Mouse (Mus musculus) CH12.LX (cell line): ENCODE results near the gene B3galnt2. TPM values are rescaled to one million over a fixed set of nuclear protein-coding genes. Genes with fewer than 3 reads are reported as not detected.
A peak's percentile ranks its signal among the peaks of the same experiment; 100 is the strongest.

Source experiments
- DNase-seq: peaks from one replicate; pipeline ENCODE4 v3.0.0-alpha.2; 2013; ENCODE audit errors: extremely low read depth
- H3K27ac ChIP-seq: 2 replicates; pipeline ENCODE4 v1.5.1; 2012; ENCODE audit warnings: low read depth, mild to moderate bottlenecking, control low read depth, moderate library complexity; ENCODE audit not compliant: insufficient read depth
- H3K27me3 ChIP-seq: replicated peaks from 2 replicates; pipeline ENCODE3; 2012; ENCODE audit warnings: inconsistent platforms
- H3K36me3 ChIP-seq, 2 experiments: replicated peaks in 1 of 2; 2 replicates each; pipeline versions ENCODE3 to v1.6.1; 2012; ENCODE audit warnings: inconsistent platforms in 1 of 2, low read length in 1 of 2, mild to moderate bottlenecking in 1 of 2, mixed read lengths in 1 of 2, moderate library complexity in 1 of 2; ENCODE audit not compliant: control insufficient read depth in 1 of 2, insufficient read depth in 1 of 2
- H3K4me1 ChIP-seq, 2 experiments: 2 replicates each; pipeline ENCODE4 v1.6.1; 2012; ENCODE audit warnings: inconsistent platforms in 1 of 2, moderate library complexity in 1 of 2; ENCODE audit not compliant: insufficient read depth in 2 of 2, control insufficient read depth in 1 of 2
- H3K4me2 ChIP-seq: 2 replicates; pipeline ENCODE4 v1.6.1; 2012; ENCODE audit warnings: low read depth, mild to moderate bottlenecking, control low read depth; ENCODE audit not compliant: poor library complexity, insufficient read depth, severe bottlenecking
- H3K4me3 ChIP-seq, 3 experiments: fragments of 150-350 bp in 1 of 3; sonication (generic) in 1 of 3; replicated peaks in 1 of 3; 2 replicates each; pipeline versions ENCODE3 to v1.5.1; 2011 to 2012; ENCODE audit warnings: low read depth in 2 of 3, low read length in 2 of 3, mild to moderate bottlenecking in 2 of 3, moderate library complexity in 2 of 3, control low read depth in 1 of 3, improper control_type of control experiment in 1 of 3, inconsistent platforms in 1 of 3, mixed read lengths in 1 of 3; ENCODE audit not compliant: poor library complexity in 1 of 3
- H3K79me2 ChIP-seq: replicated peaks from 2 replicates; pipeline ENCODE4 v1.6.1; 2012; ENCODE audit warnings: mild to moderate bottlenecking, moderate library complexity; ENCODE audit not compliant: control insufficient read depth, poor library complexity, insufficient read depth, severe bottlenecking; ENCODE audit errors: extremely low read depth
- H3K9ac ChIP-seq: 2 replicates; pipeline ENCODE4 v1.6.1; 2012; ENCODE audit warnings: low read depth, mild to moderate bottlenecking, control low read depth, moderate library complexity; ENCODE audit not compliant: insufficient read depth
- H3K9me3 ChIP-seq: replicated peaks from 2 replicates; pipeline ENCODE3; 2012; ENCODE audit warnings: low read length, inconsistent platforms, mixed read lengths
- CHD2 ChIP-seq: IDR thresholded peaks from 2 replicates; pipeline ENCODE4 v1.6.1; 2011; ENCODE audit warnings: low read length, improper control_type of control experiment
- CTCF ChIP-seq, 2 experiments: IDR thresholded peaks in 1 of 2; conservative IDR thresholded peaks in 1 of 2; 2 replicates each; pipeline ENCODE4 v1.5.1; 2011 to 2012; ENCODE audit warnings: low read depth in 2 of 2, low read length in 2 of 2, improper control_type of control experiment in 1 of 2, inconsistent platforms in 1 of 2, mild to moderate bottlenecking in 1 of 2, moderate library complexity in 1 of 2
- E2F4 ChIP-seq: IDR thresholded peaks from 2 replicates; pipeline ENCODE4 v1.6.1; 2011; ENCODE audit warnings: low read depth, low read length, improper control_type of control experiment; ENCODE audit not compliant: insufficient replicate concordance
- ELF1 ChIP-seq: IDR thresholded peaks from 2 replicates; pipeline ENCODE4 v1.6.1; 2014; ENCODE audit warnings: low read depth, mild to moderate bottlenecking, inconsistent platforms, low read length, improper control_type of control experiment
- ETS1 ChIP-seq: conservative IDR thresholded peaks from 2 replicates; pipeline ENCODE4 v1.6.1; 2012; ENCODE audit warnings: low read depth, mild to moderate bottlenecking, inconsistent platforms, low read length, improper control_type of control experiment, moderate library complexity
- IRF4 ChIP-seq: IDR thresholded peaks from 2 replicates; pipeline ENCODE4 v1.6.1; 2014; ENCODE audit warnings: low read depth, mild to moderate bottlenecking, inconsistent platforms, low read length, improper control_type of control experiment
- JUND ChIP-seq: conservative IDR thresholded peaks from 2 replicates; pipeline ENCODE4 v1.6.1; 2011; ENCODE audit warnings: low read depth, low read length, improper control_type of control experiment
- KAT2A ChIP-seq: IDR thresholded peaks from 2 replicates; pipeline ENCODE4 v1.6.1; 2012; ENCODE audit warnings: low read length, improper control_type of control experiment, inconsistent platforms; ENCODE audit not compliant: insufficient replicate concordance
- MAFK ChIP-seq: IDR thresholded peaks from 2 replicates; pipeline ENCODE4 v1.6.1; 2011; ENCODE audit warnings: low read length, improper control_type of control experiment; ENCODE audit not compliant: insufficient replicate concordance
- MAX ChIP-seq: IDR thresholded peaks from 2 replicates; pipeline ENCODE4 v1.6.1; 2011; ENCODE audit warnings: low read length, improper control_type of control experiment
- MXI1 ChIP-seq: IDR thresholded peaks from 2 replicates; pipeline ENCODE4 v1.6.1; 2011; ENCODE audit warnings: mild to moderate bottlenecking, low read depth, low read length, improper control_type of control experiment
- MYC ChIP-seq: IDR thresholded peaks from 2 replicates; pipeline ENCODE4 v1.6.1; 2011; ENCODE audit warnings: low read depth, mild to moderate bottlenecking, improper control_type of control experiment, low read length
- NELFE ChIP-seq: IDR thresholded peaks from 2 replicates; pipeline ENCODE4 v1.6.1; 2011; ENCODE audit warnings: low read depth, low read length, improper control_type of control experiment
- NRF1 ChIP-seq: IDR thresholded peaks from 2 replicates; pipeline ENCODE4 v1.6.1; 2014; ENCODE audit warnings: low read depth, mild to moderate bottlenecking, inconsistent platforms, low read length, improper control_type of control experiment, moderate library complexity
- POLR2A ChIP-seq: IDR thresholded peaks from 2 replicates; pipeline ENCODE4 v1.6.1; 2011; ENCODE audit warnings: low read depth, mild to moderate bottlenecking, improper control_type of control experiment, low read length
- POLR2AphosphoS2 ChIP-seq: IDR thresholded peaks from 2 replicates; pipeline ENCODE4 v1.6.1; 2011; ENCODE audit warnings: low read depth, low read length, improper control_type of control experiment
- RCOR1 ChIP-seq: conservative IDR thresholded peaks from 2 replicates; pipeline ENCODE4 v1.6.1; 2012; ENCODE audit warnings: low read depth, mild to moderate bottlenecking, inconsistent platforms, low read length, improper control_type of control experiment
- SIN3A ChIP-seq: IDR thresholded peaks from 2 replicates; pipeline ENCODE4 v1.6.1; 2012; ENCODE audit warnings: low read length, improper control_type of control experiment, inconsistent platforms
- SMC3 ChIP-seq: IDR thresholded peaks from 2 replicates; pipeline ENCODE4 v1.6.1; 2011; ENCODE audit warnings: low read depth, low read length, improper control_type of control experiment
- TBP ChIP-seq: conservative IDR thresholded peaks from 2 replicates; pipeline ENCODE4 v1.6.1; 2011; ENCODE audit warnings: low read depth, low read length, improper control_type of control experiment
- TCF12 ChIP-seq: IDR thresholded peaks from 2 replicates; pipeline ENCODE4 v1.6.1; 2014; ENCODE audit warnings: low read depth, mild to moderate bottlenecking, inconsistent platforms, low read length, improper control_type of control experiment
- UBTF ChIP-seq: IDR thresholded peaks from 2 replicates; pipeline ENCODE4 v1.6.1; 2012; ENCODE audit warnings: low read depth, mild to moderate bottlenecking, inconsistent platforms, low read length, improper control_type of control experiment, moderate library complexity
- USF1 ChIP-seq: IDR thresholded peaks from 2 replicates; pipeline ENCODE4 v1.6.1; 2014; ENCODE audit warnings: low read depth, mild to moderate bottlenecking, inconsistent platforms, low read length, improper control_type of control experiment
- ZNF384 ChIP-seq: IDR thresholded peaks from 2 replicates; pipeline ENCODE4 v1.6.1; 2012; ENCODE audit warnings: low read depth, low read length, improper control_type of control experiment, inconsistent platforms
- dilution Hi-C: fragments of 300-500 bp; cut with MboI; formaldehyde crosslinking; loops from 2 replicates; pipeline ENCODE4 v1.14.3; 2020; ENCODE audit warnings: low sequenced_read_pairs; ENCODE audit not compliant: extremely low pct_unique_long_range_greater_than_20kb, extremely low pct_ligation_motif_present
- in situ Hi-C: fragments of 300-500 bp; cut with MboI; formaldehyde crosslinking; loops from 3 replicates; pipeline ENCODE4 v1.14.3; 2019; ENCODE audit warnings: low sequenced_read_pairs, low pct_ligation_motif_present, low pct_unique_long_range_greater_than_20kb, mixed read lengths
- polyA plus RNA-seq: library from polyadenylated mRNA; unstranded; fragments of >175 nt; gene quantifications from 2 replicates; pipeline ENCODE4 v1.2.1, GENCODE M21; 2012; ENCODE audit warnings: low read depth; ENCODE audit not compliant: insufficient read length
- total RNA-seq, 2 experiments: library from RNA; depleted of rRNA; stranded (reverse); fragments of 300-350 nt in 1 of 2; fragments of >200 nt in 1 of 2; gene quantifications; 2 replicates each; pipeline ENCODE4 v1.2.3; 2012 to 2014

B3galnt2 gene
- total and polyA plus RNA-seq, 3 experiments: 34.1 to 49.3 (median 48.3) TPM

GRCm38 (mm10) chr13:14004086-14004485 is 49.8 kb downstream of the B3galnt2 start:
- Histone ChIP-seq H3K36me3 (peaks cover 69 to 91% of the 10 kb centered on the region in 2 experiments), H3K4me2 (no peak overlapping the region), H3K4me3 (no peak overlapping the region), H3K9me3 (no peaks in the 10 kb centered on the region), H3K79me2 (no peaks in the 10 kb centered on the region), H3K27me3 (no peaks in the 10 kb centered on the region), H3K4me1 (no peaks in the 10 kb centered on the region), H3K27ac (no peak overlapping the region), H3K9ac (no peak overlapping the region)
- dilution Hi-C loops (no loop called here), in situ Hi-C loops (no loop called here)
- TF ChIP-seq JUND (no peak), USF1 (no peak), TBP (no peak), NRF1 (no peak), CTCF (conservative IDR thresholded peaks at IDR 0.05 in 1 of 2, IDR thresholded peaks at IDR 0.05 in 1 of 2; ENCODE audit: low read depth in 2 of 2, low read length in 2 of 2) (peak in 1 of 2 experiments; percentile 38; a peak in 1 of 4 replicates), E2F4 (no peak), UBTF (no peak), SMC3 (peak; percentile 23; the same call in 1 of the 2 replicates)
- DNase-seq: peak; percentile 6

DNA sequence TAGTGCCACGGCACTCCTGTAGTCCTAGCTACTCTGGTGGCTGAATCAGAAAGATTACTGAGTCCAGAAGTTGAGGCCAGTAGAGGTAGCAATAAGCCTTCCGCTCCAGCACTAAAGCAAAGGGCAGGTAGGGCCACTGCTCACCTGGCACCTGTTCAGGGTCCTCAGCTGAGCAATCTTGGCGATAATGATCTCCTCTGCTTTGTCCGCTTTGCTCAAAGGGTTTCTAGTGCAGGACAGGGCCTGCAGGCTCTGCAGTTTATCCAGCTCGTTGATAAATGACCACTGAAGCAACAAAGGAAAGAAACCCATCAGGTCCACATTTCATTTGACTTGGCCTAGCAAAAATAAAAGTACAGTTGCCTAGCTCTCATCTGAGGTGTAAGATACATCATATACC is 50.7 kb downstream of the B3galnt2 start:
- in situ Hi-C loops: no loop called here
- Histone ChIP-seq H3K4me3 (no peak overlapping the region), H3K36me3 (peaks cover 68 to 91% of the 10 kb centered on the region in 2 experiments), H3K4me2 (no peak overlapping the region), H3K27me3 (no peaks in the 10 kb centered on the region), H3K27ac (no peak overlapping the region), H3K9ac (no peak overlapping the region), H3K9me3 (no peaks in the 10 kb centered on the region), H3K79me2 (no peaks in the 10 kb centered on the region), H3K4me1 (no peaks in the 10 kb centered on the region)
- dilution Hi-C loops: no loop called here
- DNase-seq: no peak
- TF ChIP-seq MXI1: no peak

DNA sequence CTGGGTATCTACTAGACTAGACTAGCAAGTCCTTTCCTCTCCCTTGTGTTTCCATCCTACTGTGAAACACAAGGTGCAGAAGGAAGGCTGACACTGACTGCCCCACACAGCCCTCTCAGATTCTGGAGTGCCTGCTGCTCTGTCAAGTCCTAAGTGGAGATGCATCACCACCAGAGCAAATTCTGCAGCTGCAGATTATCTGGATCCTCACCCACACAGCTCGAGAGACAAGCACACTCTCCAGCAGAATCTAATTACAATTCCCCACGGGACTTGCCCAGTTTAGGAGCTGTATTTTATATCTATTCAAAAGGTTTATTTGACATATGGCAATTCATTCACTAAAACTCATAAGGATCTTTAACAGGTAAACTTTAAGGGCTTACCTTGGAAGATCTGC is 51.8 kb downstream of the B3galnt2 start:
- H3K4me1 ChIP-seq: no peaks in the 10 kb centered on the region
- TF ChIP-seq JUND (no peak), IRF4 (no peak), MAFK (no peak), ELF1 (no peak), POLR2AphosphoS2 (no peak), MYC (no peak), MAX (no peak), NRF1 (no peak), SMC3 (no peak), SIN3A (no peak), RCOR1 (no peak), ETS1 (no peak), CHD2 (no peak), CTCF (conservative IDR thresholded peaks at IDR 0.05 in 1 of 2, IDR thresholded peaks at IDR 0.05 in 1 of 2; ENCODE audit: low read depth in 2 of 2, low read length in 2 of 2) (no peak), KAT2A (no peak), TCF12 (no peak), ZNF384 (no peak), NELFE (no peak), POLR2A (no peak)
- H3K9me3 ChIP-seq: no peaks in the 10 kb centered on the region
- in situ Hi-C loops (no loop called here), dilution Hi-C loops (no loop called here)
- H3K4me3 ChIP-seq: no peak overlapping the region
- H3K36me3 ChIP-seq: peaks cover 63 to 87% of the 10 kb centered on the region in 2 experiments
- H3K27me3 ChIP-seq: no peaks in the 10 kb centered on the region
- H3K27ac ChIP-seq: no peak overlapping the region
- no peak overlapping the region for H3K9ac ChIP-seq
- H3K79me2 ChIP-seq: no peaks in the 10 kb centered on the region
- DNase-seq: no peak
- H3K4me2 ChIP-seq: no peak overlapping the region
